Mouse (Mus musculus) ES-E14 (cell line): Measurements from ENCODE around the gene Mocs1.

Experiments
- CHD2 ChIP-seq: IDR thresholded peaks from 2 replicates; pipeline ENCODE4 v1.6.1; 2014; ENCODE audit warnings: mild to moderate bottlenecking, low read depth, low read length, inconsistent platforms
- MAFK ChIP-seq: IDR thresholded peaks from 2 replicates; pipeline ENCODE4 v1.6.1; 2014; ENCODE audit warnings: mild to moderate bottlenecking, low read depth, low read length, inconsistent platforms; ENCODE audit not compliant: insufficient read depth
- ZNF384 ChIP-seq: IDR thresholded peaks from 2 replicates; pipeline ENCODE4 v1.6.1; 2012; ENCODE audit warnings: low read depth, low read length, inconsistent platforms

DNA sequence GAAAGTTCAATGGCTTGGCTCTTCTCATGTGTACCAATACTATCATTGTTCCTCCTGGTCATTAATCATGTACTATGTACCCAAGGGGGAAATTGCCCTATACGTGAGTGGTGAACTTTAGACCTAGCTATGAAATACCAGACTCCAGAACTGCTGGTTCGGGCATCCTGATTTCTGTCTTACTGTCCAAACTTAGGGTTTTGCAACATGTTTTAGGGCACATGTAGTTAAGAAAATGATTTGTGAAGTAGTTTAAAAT, 5.2 kb upstream of the Mocs1 start:
- no peak for TF ChIP-seq MAFK
- no peak for TF ChIP-seq ZNF384
- no peak for TF ChIP-seq CHD2
